Mouse (Mus musculus) bone marrow, adult 2 months (tissue): ENCODE data around the gene Prr5.

ENCODE experiments used
- CTCF ChIP-seq: fragments of 200-500 bp; IDR thresholded peaks from 2 replicates; pipeline ENCODE4 v1.5.1; 2011; ENCODE audit warnings: low read length, control low read depth; ENCODE audit not compliant: control insufficient read depth, insufficient read depth
- POLR2A ChIP-seq: fragments of 200-500 bp; IDR thresholded peaks from 2 replicates; pipeline ENCODE4 v1.6.1; 2011; ENCODE audit warnings: low read depth, mild to moderate bottlenecking, control low read depth, low read length, borderline replicate concordance; ENCODE audit not compliant: control insufficient read depth

DNA sequence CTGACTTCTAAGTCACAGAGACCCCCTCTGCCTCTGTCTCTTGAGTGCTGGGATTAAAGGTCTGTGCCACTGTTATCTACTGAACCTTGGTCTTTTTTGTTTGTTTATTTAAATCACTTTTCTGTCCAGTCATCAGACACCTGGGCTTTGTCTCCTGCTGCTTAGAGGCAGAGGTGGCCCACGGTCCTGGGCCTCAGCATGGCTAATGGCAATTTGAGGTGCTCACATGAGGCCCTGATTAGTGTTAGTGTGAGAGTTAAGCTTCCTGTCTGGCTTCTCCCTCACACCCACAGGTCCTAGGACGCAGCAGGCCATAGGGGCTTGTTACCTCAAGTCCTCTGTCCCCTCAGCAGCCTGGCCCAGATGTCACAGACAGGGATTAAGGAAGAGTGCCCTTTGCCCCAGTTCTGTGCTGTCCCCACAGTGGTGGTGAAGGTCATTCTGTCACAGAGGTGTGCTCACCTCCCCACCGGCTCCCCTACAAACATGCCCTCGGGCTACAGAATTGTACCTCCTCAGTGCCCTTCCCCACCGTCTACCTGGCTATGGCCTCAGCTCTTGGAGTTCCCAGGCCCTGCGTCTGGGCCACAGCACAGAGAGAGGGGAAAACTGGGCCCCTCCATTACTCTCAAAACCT, 37.7 kb downstream of the Prr5 start:
- TF ChIP-seq POLR2A (no peak), CTCF (no peak)
